Mouse (Mus musculus) ES-Bruce4 (cell line): Measurements from ENCODE around the gene Thsd7b. TPM values are rescaled to one million over a fixed set of nuclear protein-coding genes. Genes with fewer than 3 reads are reported as not detected.

Experiments used
- H3K27ac ChIP-seq: 2 replicates; pipeline ENCODE4 v1.5.1; 2012; ENCODE audit warnings: low read length, inconsistent platforms; ENCODE audit not compliant: insufficient read depth
- H3K27me3 ChIP-seq: 2 replicates; pipeline ENCODE4 v1.6.1; 2012; ENCODE audit warnings: mild to moderate bottlenecking, low read length, inconsistent platforms; ENCODE audit not compliant: control insufficient read depth, poor library complexity, insufficient read depth, severe bottlenecking
- H3K36me3 ChIP-seq: 2 replicates; pipeline ENCODE4 v1.6.1; 2012; ENCODE audit warnings: inconsistent platforms, mild to moderate bottlenecking, low read length, moderate library complexity; ENCODE audit not compliant: control insufficient read depth, poor library complexity, insufficient read depth, severe bottlenecking
- H3K4me1 ChIP-seq: one replicate; pipeline ENCODE4 v1.8.1; 2011; ENCODE audit warnings: low read length; ENCODE audit not compliant: control insufficient read depth, insufficient read depth
- H3K4me3 ChIP-seq: 2 replicates; pipeline ENCODE4 v1.5.1; 2011; ENCODE audit warnings: low read depth, mild to moderate bottlenecking, low read length
- H3K9ac ChIP-seq: 2 replicates; pipeline ENCODE4 v1.6.1; 2012; ENCODE audit warnings: low read depth, mild to moderate bottlenecking, inconsistent platforms; ENCODE audit not compliant: poor library complexity, severe bottlenecking
- H3K9me3 ChIP-seq: replicated peaks from 2 replicates; pipeline ENCODE4 v1.6.1; 2012; ENCODE audit warnings: mild to moderate bottlenecking, low read length, inconsistent platforms; ENCODE audit not compliant: control insufficient read depth, poor library complexity, insufficient read depth, severe bottlenecking
- CTCF ChIP-seq: IDR thresholded peaks from one replicate; pipeline ENCODE4 v1.8.1; 2011; ENCODE audit warnings: low read depth, low read length
- EP300 ChIP-seq: IDR thresholded peaks from 2 replicates; pipeline ENCODE4 v1.6.1; 2011; ENCODE audit warnings: low read depth, low read length; ENCODE audit not compliant: insufficient read depth
- POLR2A ChIP-seq: IDR thresholded peaks from one replicate; pipeline ENCODE4 v1.8.1; 2011; ENCODE audit warnings: low read length; ENCODE audit not compliant: insufficient read depth
- polyA plus RNA-seq: library from polyadenylated mRNA; stranded (reverse); fragments of >200 nt; gene quantifications from 2 replicates; pipeline ENCODE4 v1.2.4, GENCODE M21; 2011; ENCODE audit warnings: low read depth; ENCODE audit not compliant: missing spikeins, insufficient read depth, insufficient read length

Thsd7b gene
- polyA plus RNA-seq, 1 experiment = 0.18 TPM

GRCm38 (mm10) chr1:129559137-129559536 is 286.0 kb downstream of the Thsd7b start:
- H3K4me1 ChIP-seq = no peaks in the 10 kb centered on the region
- H3K27me3 ChIP-seq = no peaks in the 10 kb centered on the region
- H3K36me3 ChIP-seq = no peaks in the 10 kb centered on the region
- TF ChIP-seq CTCF = no peak
- TF ChIP-seq POLR2A = no peak
- TF ChIP-seq EP300 = no peak
- H3K9me3 ChIP-seq = no peaks in the 10 kb centered on the region
- H3K9ac ChIP-seq = no peak overlapping the region
- H3K27ac ChIP-seq = no peak overlapping the region
- no peak overlapping the region for H3K4me3 ChIP-seq

GRCm38 (mm10) chr1:129559812-129560211 is 286.7 kb downstream of the Thsd7b start:
- Histone ChIP-seq H3K27me3 (no peaks in the 10 kb centered on the region), H3K27ac (no peak overlapping the region), H3K9ac (no peak overlapping the region), H3K4me3 (no peak overlapping the region), H3K4me1 (no peaks in the 10 kb centered on the region), H3K9me3 (no peaks in the 10 kb centered on the region), H3K36me3 (no peaks in the 10 kb centered on the region)
- TF ChIP-seq POLR2A = no peak
- TF ChIP-seq EP300 = no peak
- TF ChIP-seq CTCF = no peak

- no peak overlapping the region for H3K27ac ChIP-seq
- H3K4me1 ChIP-seq = no peaks in the 10 kb centered on the region
- H3K9me3 ChIP-seq = no peaks in the 10 kb centered on the region
- no peaks in the 10 kb centered on the region for H3K36me3 ChIP-seq
- no peak for TF ChIP-seq EP300
- TF ChIP-seq CTCF = no peak
- TF ChIP-seq POLR2A = no peak
- no peak overlapping the region for H3K4me3 ChIP-seq
- H3K27me3 ChIP-seq = no peaks in the 10 kb centered on the region; the same call in 1 of the 2 replicates
- no peak overlapping the region for H3K9ac ChIP-seq
Observed at GRCm38 (mm10) chr1:129562707-129563106, 289.6 kb downstream of the Thsd7b start.

- H3K9me3 ChIP-seq = no peaks in the 10 kb centered on the region
- no peak overlapping the region for H3K9ac ChIP-seq
- no peak overlapping the region for H3K27ac ChIP-seq
- TF ChIP-seq POLR2A = no peak
- no peak for TF ChIP-seq CTCF
- TF ChIP-seq EP300 = no peak
- no peaks in the 10 kb centered on the region for H3K36me3 ChIP-seq
- no peaks in the 10 kb centered on the region; the same call in 1 of the 2 replicates for H3K27me3 ChIP-seq
- H3K4me3 ChIP-seq = no peak overlapping the region
- no peaks in the 10 kb centered on the region for H3K4me1 ChIP-seq
Observed at GRCm38 (mm10) chr1:129570522-129570921, 297.4 kb downstream of the Thsd7b start.

- no peak overlapping the region for H3K9ac ChIP-seq
- no peaks in the 10 kb centered on the region for H3K9me3 ChIP-seq
- H3K27ac ChIP-seq = no peak overlapping the region
- no peaks in the 10 kb centered on the region for H3K4me1 ChIP-seq
- TF ChIP-seq CTCF (no peak), POLR2A (no peak), EP300 (no peak)
- H3K4me3 ChIP-seq = no peak overlapping the region
- no peaks in the 10 kb centered on the region for H3K36me3 ChIP-seq
- H3K27me3 ChIP-seq = no peaks in the 10 kb centered on the region
Observed at GRCm38 (mm10) chr1:129579955-129580354, 306.9 kb downstream of the Thsd7b start.

GRCm38 (mm10) chr1:129586635-129587034 is 313.5 kb downstream of the Thsd7b start:
- Histone ChIP-seq H3K27me3 (no peaks in the 10 kb centered on the region), H3K9me3 (no peaks in the 10 kb centered on the region), H3K27ac (no peak overlapping the region), H3K9ac (no peak overlapping the region), H3K36me3 (no peaks in the 10 kb centered on the region), H3K4me3 (no peak overlapping the region), H3K4me1 (no peaks in the 10 kb centered on the region)
- TF ChIP-seq CTCF = no peak
- no peak for TF ChIP-seq POLR2A
- no peak for TF ChIP-seq EP300
